Mouse (Mus musculus): Measurements from ENCODE around the gene Cacnb2. TPM values are rescaled to one million over a fixed set of nuclear protein-coding genes. Genes with fewer than 3 reads are reported as not detected.

Cacnb2 gene
- polyA plus RNA-seq, 1 experiment from 2014 or later = 1.6 TPM

- Histone ChIP-seq H3K9me3 (no peaks in the 10 kb centered on the region), H3K36me3 (no peaks in the 10 kb centered on the region), H3K4me2 (replicated peaks) (no peak overlapping the region), H3K9ac (no peak overlapping the region), H3K4me1 (replicated peaks) (no peaks in the 10 kb centered on the region), H3K27ac (no peak overlapping the region), H3K4me3 (replicated peaks) (no peak overlapping the region), H3K27me3 (replicated peaks) (no peaks in the 10 kb centered on the region)
- ATAC-seq = no peak
- WGBS = 84% methylated on average over 2 of the region's 2 CpGs
Measured at GRCm38 (mm10) chr2:14820946-14821345, 218.1 kb downstream of the Cacnb2 start.

- Histone ChIP-seq H3K9ac (no peak overlapping the region), H3K4me2 (replicated peaks) (no peak overlapping the region), H3K4me3 (replicated peaks) (no peak overlapping the region), H3K27ac (no peak overlapping the region), H3K27me3 (replicated peaks) (no peaks in the 10 kb centered on the region), H3K36me3 (no peaks in the 10 kb centered on the region), H3K4me1 (replicated peaks) (no peaks in the 10 kb centered on the region), H3K9me3 (no peaks in the 10 kb centered on the region)
- ATAC-seq = no peak
Measured at GRCm38 (mm10) chr2:14823105-14823504, 220.2 kb downstream of the Cacnb2 start.

- no peak overlapping the region for H3K27ac ChIP-seq
- H3K4me3 ChIP-seq (replicated peaks) = no peak overlapping the region
- no peaks in the 10 kb centered on the region for H3K36me3 ChIP-seq
- no peak overlapping the region for H3K9ac ChIP-seq
- H3K9me3 ChIP-seq = no peaks in the 10 kb centered on the region
- no peaks in the 10 kb centered on the region for H3K4me1 ChIP-seq (replicated peaks)
- 0 out of 2 replicates have a peak, but pooled peaks have one; percentile 25 for ATAC-seq
- H3K27me3 ChIP-seq (replicated peaks) = no peaks in the 10 kb centered on the region
- peak overlapping the region; percentile 36; the same call in 1 of the 2 replicates for H3K4me2 ChIP-seq (replicated peaks)
- WGBS = 49% methylated on average over 11 of the region's 11 CpGs
Measured at GRCm38 (mm10) chr2:14823816-14824348, 221.0 kb downstream of the Cacnb2 start.

- Histone ChIP-seq H3K4me2 (replicated peaks) (no peak overlapping the region), H3K9me3 (no peaks in the 10 kb centered on the region), H3K27ac (no peak overlapping the region), H3K4me1 (replicated peaks) (no peaks in the 10 kb centered on the region), H3K27me3 (replicated peaks) (no peaks in the 10 kb centered on the region), H3K9ac (no peak overlapping the region), H3K36me3 (no peaks in the 10 kb centered on the region), H3K4me3 (replicated peaks) (no peak overlapping the region)
- no peak for ATAC-seq
- WGBS = 83% methylated on average over 4 of the region's 4 CpGs
Measured at GRCm38 (mm10) chr2:14825146-14825545, 222.3 kb downstream of the Cacnb2 start.

DNA sequence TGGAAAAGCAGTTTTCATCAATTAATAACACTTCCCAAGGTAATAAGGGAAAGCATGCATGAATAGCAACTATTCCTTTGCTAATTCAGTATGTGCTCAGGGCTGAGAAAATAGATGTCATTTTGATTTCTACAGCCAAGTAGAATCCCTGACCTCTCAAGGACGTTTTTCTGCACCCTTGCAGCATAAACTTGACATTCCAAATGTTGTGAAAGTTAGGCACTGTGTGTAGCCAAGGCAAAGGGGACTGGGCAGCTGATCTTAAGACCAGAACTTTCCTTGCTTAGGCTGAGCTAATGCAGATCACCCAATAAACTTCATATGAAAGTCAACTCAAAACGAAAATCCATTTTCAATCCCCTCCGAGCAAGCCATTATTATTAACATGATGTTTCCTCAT, 226.6 kb downstream of the Cacnb2 start:
- ATAC-seq = no peak
- no peaks in the 10 kb centered on the region for H3K36me3 ChIP-seq
- H3K4me3 ChIP-seq (replicated peaks) = no peak overlapping the region

GRCm38 (mm10) chr2:14831308-14831707, 228.4 kb downstream of the Cacnb2 start:
- Histone ChIP-seq H3K4me3 (replicated peaks) (no peak overlapping the region), H3K27ac (no peak overlapping the region), H3K9ac (no peak overlapping the region), H3K4me2 (replicated peaks) (no peak overlapping the region), H3K36me3 (no peaks in the 10 kb centered on the region), H3K9me3 (no peaks in the 10 kb centered on the region), H3K4me1 (replicated peaks) (no peaks in the 10 kb centered on the region), H3K27me3 (replicated peaks) (no peaks in the 10 kb centered on the region)
- WGBS = 72% methylated on average over 2 of the region's 2 CpGs
- ATAC-seq = no peak

More for the DNA sequence above, 226.6 kb downstream of the Cacnb2 start:
- H3K9ac ChIP-seq = no peak overlapping the region
- no peaks in the 10 kb centered on the region for H3K4me1 ChIP-seq (replicated peaks)
- H3K4me2 ChIP-seq (replicated peaks) = no peak overlapping the region
- H3K9me3 ChIP-seq = no peaks in the 10 kb centered on the region
- H3K27ac ChIP-seq = no peak overlapping the region
- WGBS = 53% methylated on average over 3 of the region's 3 CpGs
- no peaks in the 10 kb centered on the region for H3K27me3 ChIP-seq (replicated peaks)

DNA sequence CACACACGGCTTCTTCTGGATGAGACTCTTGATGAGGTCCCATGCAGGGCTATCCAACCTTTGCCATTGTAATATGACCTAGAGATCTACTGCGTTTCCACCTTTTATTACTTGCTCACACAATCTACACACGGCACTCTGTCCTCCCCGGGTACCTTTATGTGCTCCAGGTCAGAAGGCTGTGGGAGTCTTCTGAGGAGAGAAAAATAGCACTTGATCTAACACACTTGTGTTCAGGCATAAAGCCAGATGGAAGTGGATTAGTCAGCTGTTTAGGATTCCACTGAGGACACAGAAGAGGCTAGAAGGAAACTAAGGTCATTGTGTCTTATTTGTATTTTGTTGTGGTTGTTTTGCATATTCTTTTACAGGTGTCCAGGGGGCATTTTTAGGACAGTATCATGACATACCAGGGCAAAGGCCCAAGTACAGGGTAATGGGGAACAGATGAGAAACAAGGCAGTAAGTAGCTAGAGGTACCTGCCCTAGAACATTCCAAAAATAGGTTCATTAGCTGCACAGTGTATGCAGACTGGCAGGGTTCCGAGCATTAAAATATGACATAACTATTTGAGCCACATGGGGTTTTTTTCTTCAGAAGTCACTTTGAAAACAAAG, 231.9 kb downstream of the Cacnb2 start:
- WGBS = 74% methylated on average over 5 of the region's 5 CpGs
- Histone ChIP-seq H3K9ac (no peak overlapping the region), H3K36me3 (no peaks in the 10 kb centered on the region), H3K9me3 (no peaks in the 10 kb centered on the region), H3K27me3 (replicated peaks) (no peaks in the 10 kb centered on the region), H3K4me2 (replicated peaks) (no peak overlapping the region), H3K27ac (no peak overlapping the region), H3K4me1 (replicated peaks) (no peaks in the 10 kb centered on the region), H3K4me3 (replicated peaks) (no peak overlapping the region)
- no peak for ATAC-seq

DNA sequence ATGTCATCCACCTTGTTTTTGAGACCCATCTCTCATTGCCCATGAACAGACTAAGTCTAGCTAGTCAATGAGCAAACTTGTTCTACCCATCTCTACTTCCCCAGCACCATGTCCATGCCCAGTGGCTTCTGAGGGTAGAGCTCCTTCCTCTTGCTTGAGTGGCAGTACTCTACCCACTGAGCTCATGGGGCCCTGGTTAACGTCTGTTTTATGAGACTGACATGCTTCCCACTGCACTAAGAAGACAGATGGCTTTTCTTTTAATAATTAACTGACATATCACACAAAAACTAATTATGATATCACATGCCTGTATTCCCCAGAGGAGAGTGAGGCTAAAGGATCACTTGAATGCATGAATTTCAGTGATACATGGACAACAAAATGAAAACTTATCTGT, 238.4 kb downstream of the Cacnb2 start:
- H3K4me1 ChIP-seq (replicated peaks) = no peaks in the 10 kb centered on the region
- WGBS = 55% methylated on average over 1 of the region's 1 CpGs
- no peak overlapping the region for H3K27ac ChIP-seq
- H3K9ac ChIP-seq = no peak overlapping the region
- H3K9me3 ChIP-seq = no peaks in the 10 kb centered on the region
- ATAC-seq = peak; percentile 88
- no peaks in the 10 kb centered on the region for H3K27me3 ChIP-seq (replicated peaks)
- H3K4me3 ChIP-seq (replicated peaks) = no peak overlapping the region
- no peaks in the 10 kb centered on the region for H3K36me3 ChIP-seq
- no peak overlapping the region for H3K4me2 ChIP-seq (replicated peaks)

DNA sequence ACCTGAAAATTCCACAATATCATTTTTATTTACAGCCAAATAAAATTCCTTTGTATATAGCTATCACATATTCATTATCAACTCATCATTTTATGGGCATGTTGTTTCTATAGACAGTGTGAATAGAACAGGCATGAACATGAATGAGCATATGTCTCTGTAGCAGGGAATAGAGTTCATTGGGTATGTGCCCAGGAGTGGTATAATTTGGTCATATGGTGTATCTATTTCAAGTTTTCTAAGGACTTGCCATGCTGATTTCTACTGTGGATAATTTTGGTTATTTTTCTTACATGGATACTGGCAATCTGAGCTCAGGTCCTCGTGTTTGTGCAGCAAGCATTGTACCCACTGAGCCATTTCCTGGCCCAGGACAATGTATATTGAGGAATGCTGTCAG, 243.8 kb downstream of the Cacnb2 start:
- H3K27ac ChIP-seq = no peak overlapping the region
- no peaks in the 10 kb centered on the region for H3K9me3 ChIP-seq
- no peak overlapping the region for H3K9ac ChIP-seq
- H3K4me3 ChIP-seq (replicated peaks) = no peak overlapping the region
- H3K4me2 ChIP-seq (replicated peaks) = no peak overlapping the region
- no peaks in the 10 kb centered on the region for H3K36me3 ChIP-seq
- H3K27me3 ChIP-seq (replicated peaks) = no peaks in the 10 kb centered on the region
- H3K4me1 ChIP-seq (replicated peaks) = no peaks in the 10 kb centered on the region
- WGBS = 50% methylated on average over 1 of the region's 1 CpGs
- no peak for ATAC-seq

DNA sequence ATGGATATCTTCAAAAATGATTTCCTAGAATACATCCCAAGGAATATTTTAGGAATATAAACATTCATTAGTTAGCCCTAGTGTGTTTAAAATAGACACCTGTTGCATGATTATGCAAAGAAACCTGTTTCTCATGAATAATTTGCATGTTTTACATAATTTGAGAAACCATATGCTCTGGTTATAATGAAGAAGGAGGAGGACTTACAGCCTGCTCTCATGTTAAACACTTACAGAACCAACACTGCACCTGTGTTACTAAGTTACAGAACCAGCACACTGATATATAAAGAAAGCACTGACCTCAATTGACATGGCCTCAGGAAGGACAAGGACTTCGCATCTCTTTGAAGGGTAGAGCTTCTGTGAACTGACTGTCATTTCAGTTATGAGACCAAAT, 244.3 kb downstream of the Cacnb2 start:
- Histone ChIP-seq H3K9ac (no peak overlapping the region), H3K27ac (no peak overlapping the region), H3K27me3 (replicated peaks) (no peaks in the 10 kb centered on the region), H3K36me3 (no peaks in the 10 kb centered on the region), H3K4me1 (replicated peaks) (no peaks in the 10 kb centered on the region), H3K4me2 (replicated peaks) (no peak overlapping the region), H3K4me3 (replicated peaks) (no peak overlapping the region), H3K9me3 (no peaks in the 10 kb centered on the region)
- ATAC-seq = no peak
- WGBS = 91% methylated on average over 1 of the region's 1 CpGs

- no peak overlapping the region for H3K4me3 ChIP-seq (replicated peaks)
Measured at GRCm38 (mm10) chr2:14850831-14851230, 247.9 kb downstream of the Cacnb2 start.

DNA sequence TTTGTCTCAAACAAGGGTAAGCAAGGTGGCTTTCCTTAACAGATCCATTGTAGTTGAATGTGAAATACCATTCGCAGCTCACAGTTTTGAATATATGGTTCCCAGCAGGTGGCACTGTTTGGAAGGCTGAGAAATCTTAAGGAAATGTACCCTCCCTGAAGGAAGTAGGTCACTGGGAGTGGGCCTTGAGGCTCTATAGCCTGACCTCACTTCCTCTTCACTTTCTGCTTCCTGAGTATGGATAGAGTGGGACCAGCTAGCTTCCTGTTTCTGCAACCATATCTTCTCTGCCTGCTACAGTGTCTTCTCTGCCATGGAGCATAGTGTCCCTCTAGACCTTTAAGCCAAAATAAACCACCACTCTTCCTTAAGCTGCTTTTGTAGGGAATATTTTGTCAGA, 248.5 kb downstream of the Cacnb2 start:
- no peaks in the 10 kb centered on the region for H3K27me3 ChIP-seq (replicated peaks)
- no peak overlapping the region for H3K4me3 ChIP-seq (replicated peaks)
- WGBS = 92% methylated on average over 1 of the region's 1 CpGs

More at GRCm38 (mm10) chr2:14850831-14851230, 247.9 kb downstream of the Cacnb2 start:
- no peaks in the 10 kb centered on the region for H3K27me3 ChIP-seq (replicated peaks)
- no peaks in the 10 kb centered on the region for H3K36me3 ChIP-seq
- no peak overlapping the region for H3K27ac ChIP-seq
- no peaks in the 10 kb centered on the region for H3K4me1 ChIP-seq (replicated peaks)
- WGBS = 90% methylated on average over 1 of the region's 1 CpGs
- ATAC-seq = no peak
- no peaks in the 10 kb centered on the region for H3K9me3 ChIP-seq
- H3K9ac ChIP-seq = no peak overlapping the region
- H3K4me2 ChIP-seq (replicated peaks) = no peak overlapping the region

DNA sequence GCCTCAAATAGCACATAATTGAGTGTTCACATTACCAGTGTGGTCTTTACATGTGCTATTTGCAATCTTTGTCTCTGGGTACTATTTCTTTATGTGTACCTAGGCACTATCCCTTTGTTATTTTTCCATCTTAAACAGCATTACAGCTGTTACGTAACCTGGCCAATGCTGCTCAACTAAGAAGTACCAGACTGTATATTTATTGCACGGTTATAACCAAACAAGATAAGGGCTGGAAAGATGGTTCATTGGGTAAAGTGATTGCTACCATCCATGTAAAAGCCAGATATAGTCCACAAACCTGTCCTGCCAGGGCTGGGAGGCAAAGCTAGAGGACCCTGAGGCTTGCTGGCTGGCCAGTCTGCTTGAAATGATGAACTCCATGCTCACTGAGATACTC, 251.2 kb downstream of the Cacnb2 start:
- no peaks in the 10 kb centered on the region for H3K9me3 ChIP-seq
- H3K27me3 ChIP-seq (replicated peaks) = no peaks in the 10 kb centered on the region
- no peak overlapping the region for H3K27ac ChIP-seq
- H3K4me2 ChIP-seq (replicated peaks) = no peak overlapping the region
- H3K36me3 ChIP-seq = no peaks in the 10 kb centered on the region
- 74% methylated on average over 2 of the region's 2 CpGs for WGBS
- no peaks in the 10 kb centered on the region for H3K4me1 ChIP-seq (replicated peaks)
- H3K4me3 ChIP-seq (replicated peaks) = no peak overlapping the region
- no peak overlapping the region for H3K9ac ChIP-seq
- peak; percentile 73 for ATAC-seq

More for the DNA sequence above, 248.5 kb downstream of the Cacnb2 start:
- no peak for ATAC-seq
- H3K9ac ChIP-seq = no peak overlapping the region
- no peaks in the 10 kb centered on the region for H3K9me3 ChIP-seq
- no peak overlapping the region for H3K27ac ChIP-seq
- no peaks in the 10 kb centered on the region for H3K36me3 ChIP-seq
- no peak overlapping the region for H3K4me2 ChIP-seq (replicated peaks)
- no peaks in the 10 kb centered on the region for H3K4me1 ChIP-seq (replicated peaks)
